Mouse (Mus musculus): ENCODE measurements at regions not wholly inside any gene's neighbourhood (a gene's known extent, or its start where the extent isn't known, plus 50 kb on each side); places are given as distances from the start of the nearest gene placed in this dataset.
A peak's percentile ranks its signal among the peaks of the same experiment; 100 is the strongest.

DNA sequence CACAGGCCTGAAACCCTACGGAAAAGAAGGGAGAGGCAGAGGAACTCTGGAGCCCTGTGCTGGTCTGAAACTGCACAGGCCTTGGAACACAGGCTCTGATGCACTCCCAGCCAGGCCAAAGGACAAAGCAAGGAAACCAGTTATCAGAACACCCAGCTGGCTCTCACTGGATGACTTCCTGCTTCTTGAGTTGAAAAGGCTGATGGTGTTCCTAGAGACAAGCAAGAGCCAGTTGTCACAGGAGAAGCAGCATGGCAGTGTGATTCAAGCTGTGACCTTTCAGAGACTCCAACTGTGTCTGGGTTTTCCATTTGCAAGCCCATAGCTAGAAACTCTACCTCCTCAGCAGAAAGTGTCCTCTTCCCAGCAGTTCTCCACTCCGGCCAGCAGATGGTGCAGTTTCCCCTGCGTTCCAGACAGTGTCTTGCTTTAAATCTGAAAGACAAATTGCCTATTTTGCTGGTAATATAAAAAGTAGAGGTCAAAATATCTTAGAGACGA is 727.3 kb upstream of the 4930452B06Rik start:
- peak; percentile 91 for TF ChIP-seq CTCF (IDR thresholded peaks at IDR 0.05)
- 0 out of 2 replicates have a peak, but pooled peaks have one; percentile 16 for TF ChIP-seq EP300 (IDR thresholded peaks at IDR 0.05)
